Mouse (Mus musculus): ENCODE results near the gene C130050O18Rik. TPM values are rescaled to one million over a fixed set of nuclear protein-coding genes. Genes with fewer than 3 reads are reported as not detected.

The C130050O18Rik gene
- total RNA-seq, 2 experiments from 2014 or later: 0.32 to 0.61 TPM

DNA sequence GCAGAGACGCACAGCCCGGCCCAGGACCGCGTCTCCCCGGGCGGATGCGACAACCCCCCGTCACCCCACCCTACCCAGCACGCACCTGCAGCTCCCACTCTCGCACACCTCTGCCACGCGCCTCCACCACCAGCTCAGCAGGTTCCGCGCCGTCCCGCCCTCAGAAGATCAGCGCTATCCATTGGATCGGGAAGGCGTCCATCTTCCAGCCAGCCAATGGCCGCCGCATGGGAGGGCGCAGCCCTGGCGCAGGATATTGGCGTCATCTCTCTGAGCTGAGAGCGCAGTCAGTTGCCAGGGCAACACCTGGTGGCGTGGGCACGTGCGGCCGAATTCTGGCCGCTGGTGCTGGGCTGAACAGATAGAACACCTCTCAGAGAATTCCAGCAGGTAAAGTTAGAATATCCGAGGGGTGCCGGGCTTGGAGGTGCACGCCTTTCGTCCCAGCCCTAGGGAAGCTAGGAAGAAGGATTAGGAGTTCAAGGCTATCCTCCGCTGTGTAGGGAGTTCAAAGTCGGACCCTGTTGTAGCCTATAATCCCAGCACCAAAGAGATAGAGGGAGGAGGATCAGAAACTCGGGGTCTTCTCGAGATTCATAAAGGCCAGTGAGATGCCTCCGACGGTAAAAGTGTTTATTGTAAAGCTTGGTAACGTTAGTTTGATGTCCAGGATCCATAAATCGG lies 55.4 kb downstream of the C130050O18Rik start, which contains the start of gene 3110082I17Rik:
Gene 3110082I17Rik (minus strand): TSS at position 144 of the 684 bp plus-strand sequence.
- DNase-seq: peak; percentile 96

DNA sequence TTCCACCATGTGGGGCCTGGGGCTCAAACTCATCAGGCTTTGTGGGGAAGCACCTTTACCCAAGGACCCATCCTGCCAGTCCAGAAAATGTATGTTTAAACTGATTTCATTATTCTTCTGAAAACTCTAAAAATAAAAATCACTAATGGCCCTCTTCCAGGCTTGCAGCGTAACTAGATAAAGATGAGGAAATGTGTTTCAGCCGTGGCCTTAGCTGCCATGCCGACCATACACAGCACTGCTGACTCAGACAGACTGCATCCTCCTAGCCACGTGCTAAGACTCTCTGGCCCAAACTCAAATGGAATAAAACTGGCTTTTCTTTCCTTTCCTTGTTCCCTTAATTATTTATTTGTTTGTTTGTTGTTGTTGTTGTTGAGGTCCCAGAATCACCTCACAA lies 59.8 kb downstream of the C130050O18Rik start:
- no peak for DNase-seq

Small RNA genes within 50 kb of the gene (microRNA-seq; reads per million reads assigned to microRNA genes)
- 50.8 to 177 reads per million in 2 experiments for gene Mir339 (ENCODE audit: borderline replicate concordance in 2 of 2)

Other genes starting within 250 kb of the C130050O18Rik start
- 10 to 100 TPM; 33.2 to 35.6 TPM for gene Sun1, start 204.6 kb upstream of the C130050O18Rik start, total RNA-seq (2021)
- gene Get4, start 153.0 kb upstream of the C130050O18Rik start, total RNA-seq (2021): 10 to 100 TPM; 28.7 to 30.3 TPM
- 1 to 10 TPM; 1.1 to 1.4 TPM for gene Adap1, start 79.7 kb upstream of the C130050O18Rik start, total RNA-seq (2021)
- 10 to 100 TPM; 74.4 to 86.5 TPM for gene Cox19, start 53.9 kb upstream of the C130050O18Rik start, total RNA-seq (2021)
- not detected for gene Cyp2w1, start 52.7 kb upstream of the C130050O18Rik start, total RNA-seq (2021)
- gene Gpr146, start 27.6 kb upstream of the C130050O18Rik start, total RNA-seq (2021): 10 to 100 TPM; 23.5 to 23.6 TPM
- gene Gper1, start 17.9 kb downstream of the C130050O18Rik start, total RNA-seq (2021): 1 to 10 TPM in 1 of 2 experiments, under 1 TPM in 1; 0.82 to 1.6 TPM
- 1 to 10 TPM; 7.8 to 8.0 TPM for gene 3110082I17Rik, start 55.2 kb downstream of the C130050O18Rik start, total RNA-seq (2021)
- gene Zfand2a, start 79.3 kb downstream of the C130050O18Rik start, total RNA-seq (2021): 1 to 10 TPM; 7.3 to 8.2 TPM
- gene Uncx, start 138.2 kb downstream of the C130050O18Rik start, total RNA-seq (2021): not detected